Mouse (Mus musculus) adrenal gland, postnatal 36 days (tissue): ENCODE data around the gene Npepps. TPM values are rescaled to one million over a fixed set of nuclear protein-coding genes. Genes with fewer than 3 reads are reported as not detected.
"Not testable (repeated sequence)": the region's sequence is repeated elsewhere in the genome, so short reads cannot be mapped to it uniquely, and the experiment has no call there.

Experiments used
- DNase-seq, 2 experiments: peaks; one replicate each; pipeline ENCODE4 v3.0.0; 2021; ENCODE audit warnings: mixed read lengths in 1 of 2
- long read RNA-seq, 2 experiments: library from polyadenylated mRNA; stranded (forward); transcript quantifications; one replicate each; pipeline ENCODE4 v2.0.0; 2021; ENCODE audit warnings: borderline sequencing depth in 2 of 2
- total RNA-seq, 2 experiments: library from RNA; stranded (reverse); gene quantifications; 2 replicates each; pipeline ENCODE4 v1.2.3; 2021

Npepps gene
- 10 to 100 TPM; 81.8 to 86.1 TPM for total RNA-seq
- long read RNA-seq, experiment 1, full-length matches to known transcripts: 48 of 64 reads
- long read RNA-seq, experiment 1, partial matches to known transcripts: 7 of 64 reads
- long read RNA-seq, experiment 1, other reads (novel, unspliced or antisense): 9 of 64 reads
- long read RNA-seq, experiment 2, partial matches to known transcripts: 1 of 3 reads
- long read RNA-seq, experiment 2, other reads (novel, unspliced or antisense): 1 of 3 reads

DNA sequence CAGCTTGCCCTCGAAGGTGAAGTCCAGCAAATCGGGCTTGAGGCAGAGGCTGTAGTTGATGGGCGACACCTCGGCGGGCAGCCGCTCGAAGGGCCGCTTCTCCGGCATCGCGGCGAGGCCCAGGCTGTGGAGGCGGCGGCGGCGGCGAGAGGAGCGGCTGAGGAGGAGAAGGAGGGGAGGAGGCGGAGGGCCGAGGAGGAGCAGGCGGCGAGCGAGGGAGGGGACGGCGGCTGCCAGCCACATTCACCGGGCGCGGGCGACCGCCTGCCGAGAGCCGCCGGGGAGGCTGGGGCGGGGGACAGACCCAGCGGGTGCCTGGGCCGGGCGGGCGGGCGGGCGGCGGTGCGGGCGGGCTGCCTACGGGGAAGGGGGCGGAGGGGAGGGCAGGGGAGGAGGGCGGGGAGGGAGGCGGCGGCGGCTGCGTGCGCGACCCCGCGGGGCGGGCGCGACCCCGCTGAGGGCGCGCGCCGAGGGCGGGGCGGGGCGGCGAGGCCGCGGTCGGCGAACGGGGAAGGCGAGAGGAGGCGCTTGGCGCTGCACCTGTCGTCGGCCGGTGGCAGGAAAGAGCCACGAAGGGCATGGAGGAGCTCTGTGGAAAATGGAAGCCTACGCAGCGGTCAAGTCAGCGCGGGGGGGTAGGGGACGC is at the start of gene Npepps:
Gene Npepps, minus strand, starts transcription at position 423 of the 646 bp plus-strand sequence.
- DNase-seq: peak; percentile 86 to 88

DNA sequence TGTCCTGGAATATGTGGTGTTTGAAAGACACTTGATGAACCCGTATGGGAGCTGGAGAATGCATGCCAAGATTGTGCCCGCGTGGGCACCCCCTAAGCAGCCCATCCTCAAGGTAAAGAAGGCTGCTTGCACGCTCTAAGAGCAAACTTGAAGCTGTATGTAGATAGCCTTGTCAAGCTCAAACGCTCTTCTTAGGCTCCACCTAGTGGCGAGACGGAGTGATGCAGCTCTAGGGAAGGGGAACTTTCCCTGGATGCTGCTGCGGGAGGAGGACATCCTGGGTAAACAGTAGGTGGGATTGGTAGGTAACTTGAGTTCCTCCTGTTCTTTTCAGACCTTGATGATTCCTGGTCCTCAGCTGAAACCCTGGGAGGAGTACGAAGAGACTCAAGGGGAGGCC is 47.7 kb upstream of the Npepps start:
- DNase-seq: peak; percentile 63 to 71

DNA sequence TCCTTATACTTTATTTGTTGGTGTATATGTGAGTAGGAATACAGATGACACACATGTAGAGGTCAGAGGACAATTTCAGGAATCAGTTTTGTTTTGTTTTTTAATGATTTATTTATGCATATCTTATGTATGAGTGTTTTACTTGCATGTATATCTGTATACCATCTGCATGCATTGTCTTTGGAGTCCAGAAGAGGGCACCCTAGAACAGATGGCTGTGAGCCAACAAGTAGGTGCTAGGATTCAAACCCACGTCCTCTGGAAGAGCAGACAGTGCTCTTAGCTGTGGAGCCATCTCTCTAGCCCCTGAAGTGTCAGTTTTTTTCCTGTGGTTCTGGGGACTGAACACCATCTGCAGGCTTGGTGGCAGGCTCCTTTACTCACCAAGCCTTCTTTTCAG is 44.8 kb upstream of the Npepps start:
- DNase-seq: no peak

DNA sequence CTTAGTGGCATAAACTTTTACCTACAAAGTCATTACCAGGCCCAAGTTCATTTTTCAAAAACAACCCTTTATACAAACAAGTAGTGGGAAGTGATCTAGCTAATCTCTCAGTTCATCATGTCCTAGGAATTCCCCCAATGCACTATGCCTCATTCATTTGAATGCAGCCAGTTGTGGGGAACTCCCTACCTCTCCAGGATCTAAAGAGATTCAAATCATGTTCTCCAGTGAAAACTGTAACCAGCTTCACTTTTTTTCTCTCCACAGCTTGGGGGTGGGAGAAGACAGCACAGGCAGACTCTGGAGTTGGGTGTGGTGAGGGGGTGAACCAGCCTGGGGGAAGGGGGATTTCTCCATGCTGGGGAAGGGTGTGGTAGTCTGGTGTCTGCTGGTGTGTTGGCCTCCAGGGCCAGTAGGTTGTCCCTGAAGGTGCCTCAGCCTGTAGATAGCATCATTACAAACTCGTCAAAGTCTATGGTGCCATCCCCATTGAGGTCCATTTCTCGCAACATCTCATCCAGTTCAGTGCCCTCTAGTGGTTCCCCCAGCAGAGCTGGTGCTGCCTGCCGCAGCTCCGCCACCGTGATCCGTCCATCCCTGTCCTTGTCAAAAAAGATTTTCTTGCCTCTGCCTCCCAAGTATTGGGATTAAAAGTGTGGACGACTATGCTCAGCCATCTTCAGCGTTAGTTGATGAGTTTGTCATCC is 41.6 kb upstream of the Npepps start:
- DNase-seq: not testable (repeated sequence)

DNA sequence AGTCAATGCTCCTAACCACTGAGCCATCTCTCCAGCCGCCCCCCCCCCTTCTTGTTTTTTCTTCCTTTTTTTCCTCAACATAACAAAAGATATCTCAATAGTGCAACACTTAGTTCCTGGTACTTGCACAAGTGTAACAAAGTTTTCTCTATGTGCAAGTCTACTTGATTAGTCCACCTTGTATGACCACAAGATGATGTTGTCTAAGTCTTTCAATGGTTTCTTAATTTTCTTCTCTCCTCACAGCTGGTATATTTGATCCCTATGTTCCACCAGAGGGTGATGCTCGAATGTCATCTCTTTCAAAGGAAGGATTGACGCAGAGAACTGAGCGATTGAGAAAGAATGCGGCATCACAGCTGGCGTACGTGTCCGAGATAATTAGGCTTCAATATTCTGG is 40.8 kb upstream of the Npepps start:
- DNase-seq: no peak

DNA sequence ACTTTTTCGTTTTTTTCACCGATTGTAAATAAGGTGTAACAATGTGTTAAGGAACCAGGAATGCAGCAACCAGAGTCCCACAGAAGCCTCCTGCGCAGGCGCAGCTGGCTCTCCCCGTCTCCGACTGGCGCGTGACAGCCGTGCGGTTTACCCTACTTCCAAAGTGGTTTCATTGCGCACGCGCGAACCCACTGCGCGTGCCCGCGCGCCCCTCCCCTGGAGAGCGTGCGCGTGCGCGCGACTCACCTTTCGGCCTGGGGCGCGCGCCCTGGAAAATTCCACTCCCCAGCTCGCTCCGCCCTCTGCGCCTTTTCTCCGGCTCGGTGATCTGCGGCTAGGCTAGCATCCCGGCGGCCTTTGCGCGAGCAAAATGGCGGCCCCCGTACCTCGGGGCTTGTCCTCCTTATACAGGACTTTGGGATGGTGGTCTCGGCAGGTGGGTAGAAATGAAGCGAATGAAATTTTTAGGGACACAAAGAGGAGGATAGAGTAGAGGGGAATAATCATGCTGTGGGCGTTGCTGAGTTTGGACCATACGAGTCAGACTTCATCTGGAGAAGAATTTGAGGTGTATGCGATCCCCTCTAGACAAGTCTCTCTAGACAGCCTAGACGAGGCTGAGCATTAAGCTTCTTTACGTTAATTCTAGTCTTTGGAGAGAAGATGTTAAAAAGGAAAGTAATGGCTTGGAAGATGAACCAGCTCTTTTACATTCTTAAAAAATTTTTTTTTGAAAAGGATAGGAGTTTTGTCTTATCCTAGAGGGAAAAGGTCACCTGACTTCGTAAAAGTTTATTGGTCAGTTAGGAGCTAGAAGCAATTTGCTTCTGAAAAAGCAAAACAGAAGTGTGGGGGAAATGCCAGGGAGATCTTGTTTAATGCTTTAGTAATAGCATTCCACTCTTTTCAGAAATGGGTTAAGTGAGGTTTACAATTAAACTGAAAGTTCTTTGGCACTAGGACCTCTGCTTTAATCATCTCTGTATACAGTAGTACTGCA is 35.4 kb upstream of the Npepps start, which contains the start of gene Mrpl45:
Gene Mrpl45, plus strand, starts transcription at position 213 of the 1,000 bp plus-strand sequence.
- peak; percentile 99 for DNase-seq

DNA sequence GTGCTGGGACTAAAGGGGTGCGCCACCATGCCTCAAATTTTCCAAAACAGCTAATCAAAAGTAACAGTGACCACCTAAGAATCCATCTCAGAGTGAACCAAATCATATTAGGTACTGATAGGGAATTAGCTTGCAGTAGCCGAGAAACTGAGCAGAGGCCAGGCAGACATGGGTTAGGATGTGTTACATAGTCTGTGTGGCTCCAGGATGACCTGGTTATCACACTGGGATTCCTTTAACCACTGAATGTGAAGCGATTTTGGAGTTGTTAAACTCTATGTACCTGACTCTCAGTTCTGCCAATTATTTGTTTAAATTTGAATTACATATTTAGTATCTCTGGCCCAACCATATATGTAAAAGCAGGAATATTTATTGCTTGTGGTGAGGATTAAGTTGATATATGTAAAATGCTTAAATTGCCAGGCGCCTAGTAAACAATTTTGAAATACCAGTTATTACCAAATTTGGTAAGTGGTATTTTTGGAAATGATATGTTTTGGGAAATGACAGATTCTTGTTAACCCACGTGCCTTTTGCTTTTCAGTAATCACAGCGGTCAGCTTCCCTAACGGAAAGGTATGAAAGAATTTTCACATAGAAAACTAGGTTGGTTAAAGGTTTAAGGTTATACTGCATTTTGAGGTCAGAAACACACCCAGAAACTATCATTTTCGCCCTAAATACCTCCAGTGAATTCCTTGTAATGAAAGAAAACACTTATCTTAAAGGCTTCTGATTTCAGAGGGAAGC is 34.5 kb upstream of the Npepps start:
- DNase-seq: no peak

DNA sequence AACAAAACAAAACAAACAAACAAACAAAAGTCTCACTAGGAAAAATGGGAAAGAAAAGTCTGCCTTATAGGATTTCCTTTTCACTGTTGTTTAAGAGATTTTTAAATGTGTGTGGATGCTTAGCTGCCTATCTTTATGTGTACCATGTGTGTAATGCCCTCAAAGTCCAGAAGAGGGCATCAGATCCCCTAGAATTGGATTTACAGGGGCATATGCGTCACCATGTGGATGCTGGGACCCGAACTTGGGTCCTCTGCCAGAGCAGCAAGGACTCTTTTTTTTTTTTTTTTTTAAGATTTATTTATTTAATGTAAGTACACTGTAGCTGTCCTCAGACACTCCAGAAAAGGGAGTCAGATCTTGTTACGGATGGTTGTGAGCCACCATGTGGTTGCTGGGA is 33.7 kb upstream of the Npepps start:
- no peak for DNase-seq

DNA sequence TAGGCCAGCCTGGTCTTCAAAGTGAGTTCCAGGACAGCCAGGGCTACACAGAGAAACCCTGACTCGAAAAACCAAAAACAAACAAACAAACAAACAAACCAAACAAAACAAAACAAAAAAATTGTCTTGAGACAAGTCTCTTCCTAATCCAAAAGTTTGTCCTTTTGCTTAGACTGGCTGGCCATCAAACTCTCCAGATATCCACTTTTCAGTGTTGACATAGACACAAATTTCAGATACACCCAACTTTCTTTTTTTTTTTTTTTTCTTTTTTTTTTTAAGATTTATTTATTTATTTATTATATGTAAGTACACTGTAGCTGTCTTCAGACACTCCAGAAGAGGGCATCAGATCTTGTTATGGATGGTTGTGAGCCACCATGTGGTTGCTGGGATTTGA is 32.4 kb upstream of the Npepps start:
- DNase-seq: not testable (repeated sequence)

DNA sequence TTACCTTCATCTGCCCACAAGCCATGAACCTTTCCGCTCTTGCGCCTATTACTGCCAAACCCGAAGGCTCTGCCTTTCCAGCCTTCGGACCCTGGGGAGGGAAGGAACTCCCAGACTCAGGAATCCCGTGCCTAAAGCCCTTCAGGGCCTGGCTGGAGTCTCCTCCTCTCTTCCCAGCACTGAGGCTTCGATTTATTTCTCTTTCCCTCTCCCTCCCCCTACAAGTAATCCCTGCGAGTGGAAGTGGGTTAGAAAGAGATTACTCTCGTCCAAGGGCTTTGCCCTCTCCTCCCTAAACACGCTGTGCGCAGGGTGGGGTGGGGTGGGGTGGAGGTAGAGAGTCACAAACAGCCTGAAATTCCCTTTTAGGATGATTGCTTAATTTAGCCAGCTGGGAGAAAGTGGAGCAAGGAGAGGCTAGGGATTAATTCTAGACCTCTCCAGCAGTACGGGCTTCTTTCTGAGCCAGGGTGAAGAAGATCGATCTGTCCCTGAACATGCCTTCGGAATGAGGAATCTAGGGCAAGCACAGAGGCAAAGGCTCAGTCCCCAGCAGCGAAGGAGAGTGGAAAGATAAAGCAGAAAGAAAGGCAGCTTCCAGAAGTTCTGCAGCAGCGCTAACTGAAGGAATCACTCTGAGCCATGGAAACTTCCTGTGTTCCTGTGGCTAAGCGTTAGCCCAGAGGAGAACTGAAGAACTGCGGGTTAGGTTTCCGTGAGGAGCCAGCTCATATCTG is 30.6 kb upstream of the Npepps start:
- DNase-seq: peak; percentile 22 to 37

DNA sequence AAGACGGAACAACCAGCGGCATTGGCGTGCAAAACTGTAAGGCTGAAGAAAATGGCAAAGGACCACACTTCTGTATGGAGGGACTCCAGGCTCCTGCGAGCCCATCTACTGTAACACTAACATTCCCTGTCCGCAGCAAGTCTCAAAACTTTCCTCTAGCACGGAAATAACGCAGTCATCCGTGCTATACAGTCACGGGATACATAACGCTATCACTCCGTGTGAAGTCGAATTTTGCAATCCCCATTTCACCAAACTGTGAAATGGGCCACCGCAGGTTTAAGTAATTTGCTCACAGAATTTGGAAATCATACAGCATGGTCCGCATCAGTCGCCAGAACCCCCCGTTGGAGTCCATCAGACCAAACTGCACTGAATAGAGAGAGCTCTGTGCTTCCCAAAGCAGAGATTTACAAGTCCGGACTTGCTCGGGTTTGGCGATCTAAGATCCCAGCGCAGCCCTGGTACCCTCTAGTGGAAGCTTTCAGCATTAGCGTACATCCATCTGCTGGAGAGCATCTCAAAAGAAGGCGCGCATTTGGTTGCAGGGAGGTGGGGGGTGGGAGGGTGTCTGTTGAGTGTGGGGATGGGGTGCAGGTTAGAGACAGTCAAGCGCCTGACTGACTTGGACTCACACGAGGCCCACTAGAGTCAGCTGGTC is 29.6 kb upstream of the Npepps start:
- DNase-seq: peak; percentile 78 to 84

DNA sequence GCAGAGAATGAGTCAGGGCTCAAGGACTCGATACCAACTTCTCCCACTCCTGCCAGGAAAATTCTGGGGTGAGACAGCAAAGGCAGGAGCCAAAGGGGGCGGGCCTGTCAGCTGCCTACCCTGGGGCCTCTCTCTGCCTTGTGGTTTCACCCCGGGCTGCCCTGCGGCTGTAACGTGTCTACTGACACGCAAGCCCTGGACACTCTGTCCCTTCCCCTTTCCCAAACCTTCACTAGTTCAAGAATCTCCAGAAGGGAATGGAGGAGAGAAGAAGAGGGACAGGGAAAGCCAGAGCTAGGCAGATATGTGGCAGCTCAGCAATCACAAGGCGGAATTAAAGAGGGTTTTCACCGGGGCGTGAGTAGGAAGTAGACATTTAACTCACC is 29.0 kb upstream of the Npepps start:
- peak; percentile 93 to 94 for DNase-seq

DNA sequence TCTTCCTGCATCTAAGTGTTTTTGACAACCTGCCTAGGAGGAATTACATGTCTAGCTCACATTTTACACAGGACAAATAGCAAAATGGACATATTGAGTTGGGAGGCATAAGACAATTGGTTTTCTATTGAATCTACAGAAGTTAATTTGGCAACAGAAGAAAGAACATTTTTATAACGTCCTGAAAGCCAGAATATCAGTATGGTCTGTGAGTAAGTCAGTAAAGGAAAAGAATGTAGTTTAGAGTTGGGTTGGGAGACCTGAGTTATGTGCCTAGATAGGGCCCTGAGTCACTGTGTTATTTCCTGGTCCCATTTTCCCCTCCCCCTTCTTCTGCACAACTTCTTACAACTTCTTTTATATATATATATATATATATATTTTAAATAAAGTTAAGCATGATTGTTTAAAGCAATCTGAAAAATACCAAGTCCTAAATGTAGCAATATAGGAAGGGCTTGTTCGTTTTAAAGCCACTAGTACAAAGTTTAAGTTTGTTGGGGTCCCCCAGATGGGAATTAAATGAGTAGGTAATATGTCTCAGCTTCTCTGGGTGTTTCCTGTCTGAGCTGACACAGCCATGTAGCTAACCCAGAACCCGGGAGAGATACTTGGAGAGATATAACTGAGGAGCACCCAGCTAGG is 28.5 kb upstream of the Npepps start:
- DNase-seq: no peak

DNA sequence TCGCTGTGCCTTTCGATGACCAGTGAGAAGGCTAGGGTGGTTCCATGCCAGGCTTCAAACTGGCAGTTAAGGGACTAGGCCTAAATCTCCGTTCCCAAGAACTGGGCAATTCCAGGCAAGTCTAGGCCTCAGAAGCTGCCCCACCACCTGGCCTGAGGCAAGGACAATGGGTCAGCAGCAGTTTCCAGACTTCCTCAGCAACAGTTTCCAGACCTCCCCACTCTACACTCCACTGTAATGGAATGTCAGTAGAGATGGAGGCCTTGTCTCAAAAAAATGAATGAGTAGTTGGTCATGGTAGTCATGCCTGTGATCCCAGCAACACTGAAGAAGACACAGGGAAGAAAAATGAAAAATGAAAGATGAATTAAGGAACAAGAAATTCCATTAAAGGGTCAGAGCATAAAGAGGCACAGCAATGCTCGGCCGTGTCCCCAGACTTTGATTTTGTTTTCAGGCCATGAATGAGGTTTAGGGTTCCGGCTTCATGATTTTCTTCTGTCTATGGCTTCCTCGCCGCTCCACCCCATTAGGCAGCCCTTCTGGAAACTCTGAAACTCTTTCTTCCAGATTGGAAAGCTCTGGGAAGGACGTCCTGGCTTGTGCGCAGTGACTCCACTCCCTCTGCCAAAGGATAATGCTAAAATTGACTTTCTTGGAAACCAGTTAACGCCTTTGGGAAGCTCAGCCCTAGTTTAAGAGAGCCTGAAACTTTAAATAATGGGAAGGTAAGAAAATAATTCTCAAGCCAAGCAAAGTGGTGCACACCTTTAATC is 27.0 kb upstream of the Npepps start:
- no peak for DNase-seq

DNA sequence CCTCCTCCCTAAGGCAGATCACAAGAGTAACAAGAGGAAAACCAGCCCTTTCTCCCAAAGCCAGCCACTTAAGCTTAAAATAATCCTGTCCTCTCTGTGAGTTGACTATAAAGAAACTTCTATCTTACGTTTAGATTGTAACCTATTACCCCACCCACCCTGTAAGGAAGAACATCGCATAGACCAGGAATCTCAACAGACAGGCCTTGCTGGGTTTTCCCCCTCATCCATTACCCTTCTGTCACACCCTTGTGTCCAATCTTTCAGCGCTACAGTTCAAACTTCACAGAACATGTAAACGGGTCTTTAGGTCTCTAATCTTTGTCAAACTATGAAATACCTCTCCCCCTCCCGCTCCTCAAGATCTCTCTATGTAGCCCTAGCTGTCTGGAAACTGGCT is 24.2 kb upstream of the Npepps start:
- DNase-seq: no peak

DNA sequence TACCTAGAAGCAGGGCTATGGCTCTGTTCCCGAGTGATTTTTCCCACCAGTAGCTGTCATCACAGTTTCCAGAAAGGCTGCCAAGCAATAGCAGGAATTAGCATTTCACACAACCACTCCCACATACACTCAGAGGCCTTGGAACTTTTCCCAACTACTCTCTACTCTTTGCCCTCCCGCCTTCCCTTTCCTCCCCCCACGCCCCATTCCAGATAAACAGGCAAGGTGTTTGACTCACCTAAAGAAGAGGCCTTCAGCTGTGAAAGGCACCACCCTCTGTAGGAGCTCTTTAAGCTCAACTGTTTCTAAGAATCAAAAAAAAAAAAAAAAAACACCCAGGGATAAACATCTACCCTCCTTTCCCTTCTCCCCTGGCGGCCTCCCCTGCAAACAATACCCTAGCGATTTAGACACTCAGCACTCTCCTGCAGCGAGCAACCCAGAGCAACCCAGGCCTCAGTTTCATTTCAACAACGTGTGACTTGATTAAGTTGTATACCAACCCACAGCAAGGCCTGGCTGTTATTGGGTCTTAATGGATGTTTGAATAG is 21.9 kb upstream of the Npepps start:
- peak; percentile 46 to 50 for DNase-seq

DNA sequence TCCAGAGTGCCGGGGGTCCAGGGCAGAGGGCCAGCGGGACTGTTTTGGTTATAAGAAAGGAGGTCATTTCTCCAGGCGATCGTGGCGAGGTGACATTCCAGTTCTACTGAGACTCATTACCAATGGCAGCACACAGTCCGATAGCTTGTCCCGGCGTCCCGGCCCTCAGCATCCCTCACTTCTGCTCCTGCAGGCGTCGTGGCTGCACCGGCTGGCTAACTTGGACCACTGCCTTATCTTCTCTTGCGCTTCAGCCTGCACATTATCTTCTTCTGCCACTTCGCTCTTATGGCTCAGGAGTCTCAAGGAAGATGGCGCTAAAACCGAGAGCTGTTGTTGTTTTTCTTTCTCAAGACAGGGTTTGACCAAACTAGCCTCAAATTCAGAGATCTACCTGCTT is 21.0 kb upstream of the Npepps start:
- no peak for DNase-seq

DNA sequence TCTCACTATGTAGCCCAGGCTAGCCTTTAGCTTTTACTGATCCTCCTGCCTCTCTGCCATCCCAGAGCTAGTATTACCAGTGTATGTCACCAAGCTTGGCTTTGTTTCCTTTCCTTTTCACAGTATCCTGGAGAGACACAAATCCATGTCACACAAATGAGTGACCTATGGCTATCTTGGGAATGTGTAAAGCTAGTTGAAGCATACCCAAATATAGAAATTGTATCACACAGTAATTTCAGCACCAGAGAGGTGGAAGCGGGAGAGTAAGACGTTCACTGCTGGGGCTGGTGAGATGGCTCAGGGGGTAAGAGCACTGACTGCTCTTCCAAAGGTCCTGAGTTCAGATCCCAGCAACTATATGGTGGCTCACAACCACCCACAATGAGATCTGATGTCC is 19.5 kb upstream of the Npepps start:
- no peak for DNase-seq
